Mouse (Mus musculus) frontal cortex, postnatal 25 days (tissue): ENCODE results near the gene Olfr866.

Experiments used
- DNase-seq, 2 experiments: peaks; one replicate each; pipeline ENCODE4 v3.0.0; 2022; ENCODE audit warnings: low spot score in 2 of 2

Olfr866 gene

DNA sequence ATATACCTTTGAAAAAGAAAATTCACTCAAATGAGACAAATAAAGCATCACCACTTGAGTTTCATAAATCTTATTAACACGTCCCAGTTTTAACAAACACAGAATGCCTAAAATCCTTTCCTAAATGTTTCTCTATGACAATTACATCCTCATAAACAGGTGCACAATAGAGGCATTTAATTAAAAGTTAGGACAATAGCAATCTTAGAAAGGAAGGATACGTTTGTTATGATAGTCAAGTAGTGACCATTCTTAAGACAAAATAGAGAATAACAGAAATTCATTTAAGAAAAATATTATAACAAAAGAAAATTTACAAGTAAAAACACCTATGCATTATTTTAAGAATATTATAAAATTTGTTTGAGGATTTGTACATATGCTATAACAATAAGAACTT is at the start of gene Olfr866:
Olfr866 (minus strand) TSS at position 101 of the 400 bp plus-strand sequence.
- DNase-seq, result no peak

DNA sequence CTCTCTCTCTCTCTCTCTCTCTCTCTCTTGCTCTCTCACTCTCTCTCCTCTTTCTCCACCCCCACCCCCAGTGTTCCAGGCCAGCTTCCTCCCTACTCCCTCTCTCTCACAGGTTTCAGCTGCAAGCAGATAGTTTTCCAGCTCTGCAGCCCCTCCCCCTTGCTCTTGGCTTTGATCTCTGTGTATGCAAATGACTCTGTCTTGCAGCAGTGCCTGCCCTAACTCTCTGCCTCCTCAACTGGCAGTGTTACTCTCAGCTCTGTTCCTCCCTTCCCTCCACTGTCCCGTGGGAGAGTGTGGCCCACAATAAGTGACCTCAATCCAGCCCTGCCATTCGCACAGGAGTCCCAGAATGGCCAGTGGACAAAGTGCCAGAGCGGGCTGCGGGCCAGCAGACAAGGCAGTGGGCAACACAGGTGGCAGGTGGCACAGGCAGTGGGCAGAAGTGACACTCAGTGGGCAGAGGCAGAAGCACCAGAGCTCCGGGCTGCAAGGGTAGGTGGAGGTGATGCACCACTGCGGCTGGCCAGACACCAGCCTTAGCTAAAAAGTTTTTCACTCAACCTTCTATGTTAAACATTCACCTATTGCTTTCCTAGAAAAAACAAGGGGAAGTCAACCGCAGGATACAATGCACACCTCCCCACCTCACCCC is 45.8 kb upstream of the Olfr866 start:
- no peak for DNase-seq

DNA sequence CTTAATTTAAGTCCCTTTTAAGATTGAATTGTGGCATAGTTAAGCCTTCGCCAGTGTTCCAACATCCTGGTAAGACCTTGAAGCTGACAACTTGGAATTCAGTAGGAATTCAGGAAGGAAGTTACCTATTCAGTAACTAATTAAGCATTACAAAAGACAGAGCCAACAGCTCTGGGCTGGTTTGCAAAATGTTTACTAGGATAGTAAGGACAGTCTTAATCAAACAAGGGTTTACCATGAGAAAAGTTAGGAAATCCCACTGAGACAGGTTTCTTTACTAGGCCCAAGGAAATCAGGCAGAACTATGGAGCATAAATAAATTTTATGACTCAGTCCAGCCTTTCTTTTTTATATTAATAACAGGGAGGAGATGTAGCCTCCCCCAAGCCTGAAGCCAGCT is 43.5 kb upstream of the Olfr866 start:
- DNase-seq, result no peak

DNA sequence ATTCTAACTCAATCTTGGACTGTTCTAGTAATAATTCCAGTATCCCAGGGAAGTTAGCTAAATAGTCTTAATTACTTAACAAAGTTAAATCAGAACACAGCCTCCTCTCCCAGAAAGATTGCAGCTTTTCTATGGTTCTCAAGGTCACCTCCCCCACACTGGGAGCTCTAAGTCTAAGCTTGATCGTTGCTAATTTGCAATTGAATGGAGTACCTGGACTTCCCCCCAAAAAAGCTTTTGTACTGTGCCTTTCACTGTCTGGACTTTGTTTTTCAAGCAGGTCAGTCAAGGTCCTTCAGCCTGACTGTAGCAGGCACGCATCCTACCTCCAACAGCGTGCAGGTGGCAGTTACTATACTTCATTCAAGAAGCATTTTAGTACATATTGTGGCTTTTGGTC is 42.4 kb upstream of the Olfr866 start:
- no peak for DNase-seq

DNA sequence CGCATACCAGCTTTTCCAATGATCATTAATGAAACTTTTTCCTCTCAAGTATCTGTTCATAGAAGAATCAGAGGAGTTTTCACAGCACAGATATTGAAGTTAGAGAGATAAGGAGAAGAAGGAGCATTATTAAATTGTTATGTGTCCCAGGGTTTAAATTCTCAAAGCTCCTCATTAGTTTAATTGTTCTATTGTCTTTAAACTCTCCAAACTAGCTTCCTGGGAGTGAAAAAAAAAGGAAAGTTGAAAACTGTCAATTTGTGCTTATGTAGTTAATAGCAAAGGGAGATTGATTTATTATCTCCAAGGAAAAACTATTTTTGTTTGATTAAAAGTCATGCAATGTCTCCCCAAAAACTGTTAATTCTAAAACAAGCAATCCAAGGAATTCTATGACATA is 29.6 kb upstream of the Olfr866 start, which contains the start of gene Olfr867:
Olfr867 (minus strand) TSS at position 101 of the 400 bp plus-strand sequence.
- DNase-seq, result no peak

DNA sequence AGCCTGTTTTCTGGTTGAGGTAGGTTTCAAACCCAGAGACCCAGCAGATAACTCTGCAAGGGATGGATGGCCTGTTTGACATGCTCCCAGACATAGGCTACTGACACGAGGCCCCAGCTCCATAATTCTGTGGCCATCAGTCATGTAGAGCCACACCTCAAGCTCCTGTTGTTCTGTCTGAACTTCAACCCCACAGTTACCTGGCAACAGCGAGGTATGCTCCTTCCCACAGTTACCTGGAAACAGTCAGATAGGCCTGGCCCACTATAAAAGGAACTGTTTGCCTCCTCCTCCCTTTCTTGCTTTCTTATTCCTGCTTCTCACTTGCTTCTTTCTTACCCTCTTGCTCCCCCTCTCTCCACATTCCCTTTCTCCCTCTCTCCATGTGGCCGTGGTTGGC is 20.1 kb upstream of the Olfr866 start:
- DNase-seq, result no peak
